Mouse (Mus musculus): ENCODE measurements around the gene 5430419D17Rik. TPM values are rescaled to one million over a fixed set of nuclear protein-coding genes. Genes with fewer than 3 reads are reported as not detected.

The 5430419D17Rik gene
- polyA plus RNA-seq, 1 experiment = not detected

DNA sequence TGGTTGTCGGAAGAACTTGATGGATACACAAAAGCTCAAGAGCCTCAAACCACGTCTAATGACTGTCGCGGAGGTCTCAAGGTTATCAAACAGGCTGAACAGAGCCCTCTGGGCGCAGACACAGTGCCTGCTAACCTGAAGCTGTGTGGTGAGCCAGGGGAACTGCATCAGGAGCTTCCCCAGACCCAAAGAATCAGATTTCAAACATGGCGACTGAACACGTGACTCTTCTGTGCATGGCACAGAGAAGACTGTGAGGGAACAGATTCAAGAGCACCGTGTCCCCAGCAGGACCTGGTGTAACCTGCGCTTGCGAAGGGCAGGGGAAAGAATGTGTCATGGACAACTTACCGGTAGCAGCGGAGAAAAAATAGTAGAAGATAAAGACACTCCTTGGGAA lies 143.4 kb downstream of the 5430419D17Rik start:
- DNase-seq (ENCODE audit: low spot score) = no peak

DNA sequence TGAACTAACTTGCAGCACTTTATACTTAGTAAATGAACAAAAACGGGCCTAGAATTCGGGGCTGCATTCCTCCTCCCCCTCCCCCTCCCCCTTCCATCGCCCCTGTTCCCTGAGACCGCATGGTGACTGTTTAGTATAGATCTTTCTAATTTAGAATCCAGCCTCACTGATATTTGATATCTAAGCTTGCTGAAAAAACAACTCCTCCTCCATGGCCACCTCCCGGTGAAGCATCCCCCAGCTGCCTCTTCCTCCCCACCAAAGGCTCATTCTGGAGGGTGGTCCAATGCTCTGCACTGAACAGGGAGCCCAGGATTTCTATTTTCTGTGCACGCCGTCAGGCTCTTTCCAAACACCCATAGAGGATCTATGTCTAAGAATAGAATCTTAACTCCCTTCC lies 144.1 kb downstream of the 5430419D17Rik start:
- no peak for DNase-seq (ENCODE audit: low spot score)

DNA sequence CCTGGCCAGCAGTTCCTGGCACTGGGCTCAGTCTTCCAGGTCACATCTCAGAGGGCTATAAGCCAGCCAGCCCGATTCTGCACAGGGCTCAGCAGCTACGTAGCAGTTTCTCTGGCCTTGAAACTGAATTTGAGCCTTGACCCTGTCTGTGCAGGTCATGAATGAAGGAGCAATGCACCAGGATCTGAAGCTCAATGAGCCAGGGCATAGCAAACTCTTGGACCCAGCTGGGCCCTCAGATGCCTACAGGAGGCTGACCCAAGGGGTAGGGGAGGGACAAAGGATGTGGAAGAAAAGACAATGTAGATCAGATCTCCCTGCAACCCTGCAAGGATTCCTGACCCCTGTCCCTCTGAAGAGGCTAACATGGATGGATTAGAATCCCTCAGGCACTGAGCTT lies 148.0 kb downstream of the 5430419D17Rik start, which contains the start of gene Cuzd1:
TSS of gene Cuzd1 (minus strand) at position 101 of the 400 bp plus-strand sequence.
- no peak for DNase-seq (ENCODE audit: low spot score)

DNA sequence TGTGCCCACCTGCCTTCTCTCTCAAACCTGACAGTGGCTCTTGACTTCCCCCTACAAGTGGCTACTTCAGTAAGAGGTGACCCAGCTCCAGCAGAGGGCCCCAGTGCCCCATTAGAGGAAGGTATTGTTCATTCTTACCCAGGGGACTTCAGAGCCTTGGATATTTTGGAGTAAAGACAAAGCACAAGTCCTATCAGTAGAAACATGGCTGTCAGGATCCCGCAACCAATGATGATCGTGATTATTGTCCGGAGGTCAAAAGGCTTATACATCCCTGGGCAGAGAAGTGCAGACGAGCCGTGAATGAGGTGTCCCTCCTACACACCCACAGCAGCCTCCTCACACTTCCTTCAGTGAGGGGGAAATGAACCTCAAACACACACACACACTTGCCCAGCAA lies 152.9 kb downstream of the 5430419D17Rik start:
- no peak for DNase-seq (ENCODE audit: low spot score)

DNA sequence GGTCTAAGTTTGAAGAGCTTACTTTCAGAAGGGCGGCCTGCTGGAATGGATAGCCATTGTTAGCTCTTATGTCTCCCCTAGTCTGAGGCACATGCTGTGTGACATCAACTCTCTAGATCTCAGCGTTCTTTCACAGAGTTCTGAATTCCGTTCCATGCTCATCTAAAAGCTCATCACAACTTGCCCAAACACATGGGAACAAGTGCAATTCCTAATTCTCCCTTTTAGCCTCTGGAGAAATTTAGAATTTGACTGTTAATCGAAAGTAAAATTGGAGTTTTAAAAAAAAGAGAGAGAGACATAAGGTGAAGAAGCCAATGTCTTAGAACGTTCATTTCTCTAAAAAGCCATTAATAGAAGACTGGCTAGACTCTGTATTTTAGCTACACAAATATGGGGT lies 155.2 kb downstream of the 5430419D17Rik start, which contains the start of gene Fam24b:
TSS of gene Fam24b (minus strand) at position 101 of the 400 bp plus-strand sequence.
- no peak for DNase-seq (ENCODE audit: low spot score)

DNA sequence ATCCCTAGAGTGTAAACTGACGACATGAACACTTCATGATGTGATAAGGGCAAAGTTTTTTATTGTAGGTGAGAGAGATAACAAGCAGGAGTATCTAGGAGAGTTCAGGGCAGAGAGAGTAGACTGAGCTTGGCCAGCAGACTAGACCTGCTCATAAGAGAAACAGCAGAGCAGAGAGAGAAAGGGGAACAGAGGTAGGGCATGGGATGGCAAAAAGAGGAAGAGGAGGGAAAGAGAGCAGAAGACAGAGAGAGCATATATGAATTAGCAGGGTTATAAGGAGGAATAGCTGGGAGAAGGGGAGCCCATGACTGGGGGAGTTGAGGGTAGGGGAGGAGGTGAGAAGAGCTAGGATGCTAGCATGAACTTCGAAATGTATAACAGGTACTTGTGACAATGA lies 157.5 kb downstream of the 5430419D17Rik start:
- no peak for DNase-seq (ENCODE audit: low spot score)

DNA sequence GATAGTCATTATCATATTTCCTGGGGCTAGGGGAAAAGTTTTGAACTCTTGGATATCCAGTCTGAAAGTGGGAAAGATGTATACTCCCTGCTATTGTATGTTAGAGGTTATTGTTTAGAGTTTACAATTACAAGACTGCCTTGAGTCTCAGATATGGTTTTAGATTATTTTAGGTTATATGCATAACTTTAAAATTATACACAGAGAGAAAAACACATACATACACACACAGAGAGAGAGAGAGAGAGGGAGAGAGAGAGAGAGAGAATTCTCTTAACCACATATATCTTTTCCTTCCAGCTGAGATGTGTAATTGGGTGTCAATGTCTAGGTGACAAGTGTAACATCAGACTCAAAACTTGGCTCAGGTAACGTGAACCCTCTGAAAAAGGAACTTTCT lies 159.4 kb downstream of the 5430419D17Rik start, which contains the start of gene Fam24a:
TSS of gene Fam24a (plus strand) at position 301 of the 400 bp plus-strand sequence.
- DNase-seq (ENCODE audit: low spot score) = no peak

DNA sequence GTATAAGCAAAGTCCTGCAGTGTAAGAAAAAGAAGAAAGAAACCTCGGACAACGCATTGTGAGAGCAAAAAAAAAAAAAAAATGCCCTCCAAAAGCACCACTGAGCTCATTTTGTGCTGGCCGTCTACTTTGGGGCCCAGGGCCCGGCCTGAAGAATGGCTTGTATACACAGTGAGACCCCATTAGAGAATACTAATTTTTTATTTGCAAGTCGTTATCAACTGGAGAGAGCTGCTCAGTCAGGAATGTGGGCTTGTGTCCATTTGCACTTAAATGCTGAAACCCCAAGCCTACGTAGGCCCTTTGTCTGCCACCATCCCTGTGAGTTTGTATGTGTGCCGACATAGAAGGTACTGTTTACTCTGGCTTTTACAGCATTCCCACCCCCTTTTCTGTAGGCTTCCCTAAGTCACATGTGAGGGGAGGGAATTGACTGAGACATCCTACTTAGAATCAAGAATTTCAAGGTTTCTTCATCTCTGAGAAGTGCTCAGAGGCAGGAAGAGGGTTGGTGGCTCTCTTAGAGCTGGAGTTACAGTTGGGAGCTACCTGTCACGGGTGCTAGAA lies 163.4 kb downstream of the 5430419D17Rik start:
- DNase-seq (ENCODE audit: low spot score) = no peak

DNA sequence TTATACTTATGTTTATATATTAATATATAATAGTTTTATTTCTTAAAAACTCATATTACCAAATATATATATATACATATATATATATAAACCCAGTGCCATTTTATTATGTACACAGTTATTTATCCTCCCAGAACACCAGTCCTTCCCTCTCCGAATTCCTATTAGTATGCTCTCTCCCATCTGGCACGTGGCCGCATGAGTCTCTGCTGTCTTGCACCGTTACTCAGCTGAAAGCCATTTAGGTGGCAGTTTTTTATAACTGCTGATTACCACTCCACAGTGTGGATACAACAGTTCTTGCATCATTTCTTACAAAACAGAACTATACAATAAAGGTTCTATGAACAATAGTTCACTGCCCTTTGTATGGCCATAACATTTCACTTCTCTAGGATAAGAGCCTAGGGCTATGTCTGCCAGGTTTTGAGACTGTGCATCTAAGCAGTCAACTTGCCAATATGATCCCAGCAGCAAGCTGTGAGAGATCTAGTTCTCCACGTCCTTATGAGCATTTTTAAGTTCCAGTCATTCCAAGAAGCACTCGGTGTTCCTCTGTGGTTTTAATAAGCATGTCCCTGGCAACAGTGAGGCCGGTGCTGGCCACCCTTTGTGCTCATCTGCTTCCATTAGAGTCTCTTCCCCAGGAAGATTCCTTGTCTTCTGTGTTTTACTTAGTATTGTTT lies 171.8 kb downstream of the 5430419D17Rik start:
- no peak for DNase-seq (ENCODE audit: low spot score)

Other genes with a start within 250 kb of the 5430419D17Rik start
- 184 and 275 TPM in 2 replicates for gene Htra1, start 238.3 kb upstream of the 5430419D17Rik start, polyA plus RNA-seq (2012; rRNA removed)
- gene Dmbt1, start 142.3 kb upstream of the 5430419D17Rik start, polyA plus RNA-seq (2012; rRNA removed) = 0.26 and 0.46 TPM in 2 replicates
- not detected in 2 replicates for gene 4933402N03Rik, start 28.1 kb upstream of the 5430419D17Rik start, polyA plus RNA-seq (2012; rRNA removed)
- 0.03 TPM in 1 of 2 replicates, not detected in the other for gene Cuzd1, start 147.9 kb downstream of the 5430419D17Rik start, polyA plus RNA-seq (2012; rRNA removed)
- gene Fam24b, start 155.1 kb downstream of the 5430419D17Rik start, polyA plus RNA-seq (2012; rRNA removed) = not detected in 2 replicates
- not detected in 2 replicates for gene Fam24a, start 159.5 kb downstream of the 5430419D17Rik start, polyA plus RNA-seq (2012; rRNA removed)
- gene 2310057M21Rik, start 188.4 kb downstream of the 5430419D17Rik start, polyA plus RNA-seq (2012; rRNA removed) = 7.9 and 8.3 TPM in 2 replicates
- 47.4 and 49.2 TPM in 2 replicates for gene Pstk, start 196.7 kb downstream of the 5430419D17Rik start, polyA plus RNA-seq (2012; rRNA removed)
- gene Ikzf5, start 236.1 kb downstream of the 5430419D17Rik start, polyA plus RNA-seq (2012; rRNA removed) = 14.4 and 15.2 TPM in 2 replicates
- 43.6 and 55.7 TPM in 2 replicates for gene Acadsb, start 236.2 kb downstream of the 5430419D17Rik start, polyA plus RNA-seq (2012; rRNA removed)

All from urinary bladder, adult 2 months (tissue).